Mouse (Mus musculus) G1E (cell line): ENCODE measurements at regions not wholly inside any gene's neighbourhood (a gene's known extent, or its start where the extent isn't known, plus 50 kb on each side); places are given as distances from the start of the nearest gene placed in this dataset.

Experiments
- CTCF ChIP-seq: IDR thresholded peaks from 2 replicates; pipeline ENCODE4 v1.5.1; 2012; ENCODE audit warnings: low read depth, low read length, inconsistent platforms, mixed read lengths
- GATA1 ChIP-seq: IDR thresholded peaks from 2 replicates; pipeline ENCODE4 v1.6.1; 2012; ENCODE audit warnings: borderline replicate concordance, low read length, inconsistent platforms, mixed read lengths

DNA sequence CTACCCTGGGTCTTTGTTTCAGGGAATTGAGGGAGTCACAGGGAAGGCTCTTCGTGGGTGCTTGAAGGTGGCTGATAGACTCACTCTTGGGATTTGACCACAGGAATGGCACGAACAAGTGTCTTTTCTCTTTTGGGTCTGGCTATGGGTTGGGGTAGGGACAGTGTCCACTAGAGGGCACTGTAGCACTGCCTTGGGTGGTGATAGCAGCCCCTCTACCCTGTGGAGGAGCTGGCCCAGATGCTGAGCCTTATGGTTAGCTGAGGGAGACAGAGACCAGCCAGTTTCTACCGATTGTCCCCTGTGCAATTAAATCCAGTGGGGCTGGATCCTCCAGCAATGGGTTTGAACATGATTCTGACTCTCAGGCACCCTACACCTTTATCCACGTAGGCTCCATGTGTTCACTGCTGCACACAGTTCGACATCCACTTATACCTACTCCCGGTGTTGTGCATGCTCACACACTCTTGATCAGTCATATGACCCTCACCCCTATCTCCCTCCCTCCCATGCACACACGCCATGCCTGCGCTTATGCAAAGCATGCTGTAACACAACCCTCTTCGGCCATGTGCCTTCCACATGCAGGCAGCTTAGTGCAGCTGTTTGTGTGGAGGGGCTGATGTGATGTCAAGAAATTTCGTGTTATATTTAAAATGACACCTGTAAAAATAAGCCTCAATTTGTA is 136.6 kb downstream of the Ttc32 start:
- TF ChIP-seq GATA1 (no peak), CTCF (peak; percentile 46)
